Mouse (Mus musculus): ENCODE measurements around the gene Pycr2.

GRCm38 (mm10) chr1:180940776-180941460 lies 36.8 kb downstream of the Pycr2 start:
- no peak for TF ChIP-seq CTCF (IDR thresholded peaks at IDR 0.05; ENCODE audit: low read depth)
- TF ChIP-seq EP300 (IDR thresholded peaks at IDR 0.05; ENCODE audit: low read depth) = no peak

Measured in heart, postnatal 0 days (tissue).